Mouse (Mus musculus) liver, postnatal 0 days (tissue): ENCODE measurements at regions not wholly inside any gene's neighbourhood (a gene's known extent, or its start where the extent isn't known, plus 50 kb on each side); places are given as distances from the start of the nearest gene placed in this dataset.

ENCODE experiments used
- ATAC-seq: fragments of 200-750 bp; cut with Nextera tagmentation; 2 replicates; pipeline ENCODE4 v1.8.0; 2017; ENCODE audit warnings: mild to moderate bottlenecking, moderate library complexity
- DNase-seq: peaks from one replicate; pipeline ENCODE4 v3.0.0-alpha.2; 2016
- H3K27ac ChIP-seq: fragments of 300-500 bp; sonication (generic); 2 replicates; pipeline ENCODE4 v1.5.1; 2014; ENCODE audit warnings: antibody characterized with exemption, moderate library complexity, mild to moderate bottlenecking, low read depth
- H3K27me3 ChIP-seq: fragments of 300-500 bp; sonication (generic); 2 replicates; pipeline ENCODE4 v1.6.1; 2014; ENCODE audit warnings: low read length, control low read depth, mixed read lengths; ENCODE audit not compliant: insufficient read depth
- H3K36me3 ChIP-seq: fragments of 300-500 bp; sonication (generic); replicated peaks from 2 replicates; pipeline ENCODE4 v1.6.1; 2014; ENCODE audit warnings: mild to moderate bottlenecking, control low read depth, low read length, moderate library complexity, mixed read lengths; ENCODE audit not compliant: insufficient read depth
- H3K4me1 ChIP-seq: fragments of 300-500 bp; sonication (generic); 2 replicates; pipeline ENCODE4 v1.6.1; 2014; ENCODE audit warnings: antibody characterized with exemption, mild to moderate bottlenecking, control low read depth; ENCODE audit not compliant: insufficient read depth
- H3K4me2 ChIP-seq: fragments of 300-500 bp; sonication (generic); 2 replicates; pipeline ENCODE4 v1.6.1; 2014; ENCODE audit warnings: low read depth, mild to moderate bottlenecking, low read length, moderate library complexity, mixed read lengths
- H3K4me3 ChIP-seq: fragments of 300-500 bp; sonication (generic); 2 replicates; pipeline ENCODE4 v1.5.1; 2014; ENCODE audit warnings: low read depth, low read length
- H3K9ac ChIP-seq: fragments of 300-500 bp; sonication (generic); replicated peaks from 2 replicates; pipeline ENCODE4 v1.6.1; 2014; ENCODE audit warnings: mild to moderate bottlenecking, moderate library complexity
- H3K9me3 ChIP-seq: fragments of 300-500 bp; sonication (generic); 2 replicates; pipeline ENCODE4 v1.6.1; 2016; ENCODE audit warnings: mild to moderate bottlenecking, control low read depth, low read length, mixed read lengths
- CTCF ChIP-seq: sonication (generic); IDR thresholded peaks from 2 replicates; pipeline ENCODE4 v1.5.1; 2016; ENCODE audit warnings: antibody characterized with exemption, low read depth
- EP300 ChIP-seq: IDR thresholded peaks from 2 replicates; pipeline ENCODE4 v1.6.1; 2016; ENCODE audit warnings: antibody characterized with exemption, low read depth, mild to moderate bottlenecking
- WGBS: fragments of 180-500 bp; shearing (Covaris S2); extraction: QIAGEN DNeasy Blood & Tissue Kit; methylation state at CpG from one replicate; pipeline ENCODE4 v1.1.7; 2014; ENCODE audit not compliant: insufficient replicate concordance; 5-methylcytosine and 5-hydroxymethylcytosine counted together

DNA sequence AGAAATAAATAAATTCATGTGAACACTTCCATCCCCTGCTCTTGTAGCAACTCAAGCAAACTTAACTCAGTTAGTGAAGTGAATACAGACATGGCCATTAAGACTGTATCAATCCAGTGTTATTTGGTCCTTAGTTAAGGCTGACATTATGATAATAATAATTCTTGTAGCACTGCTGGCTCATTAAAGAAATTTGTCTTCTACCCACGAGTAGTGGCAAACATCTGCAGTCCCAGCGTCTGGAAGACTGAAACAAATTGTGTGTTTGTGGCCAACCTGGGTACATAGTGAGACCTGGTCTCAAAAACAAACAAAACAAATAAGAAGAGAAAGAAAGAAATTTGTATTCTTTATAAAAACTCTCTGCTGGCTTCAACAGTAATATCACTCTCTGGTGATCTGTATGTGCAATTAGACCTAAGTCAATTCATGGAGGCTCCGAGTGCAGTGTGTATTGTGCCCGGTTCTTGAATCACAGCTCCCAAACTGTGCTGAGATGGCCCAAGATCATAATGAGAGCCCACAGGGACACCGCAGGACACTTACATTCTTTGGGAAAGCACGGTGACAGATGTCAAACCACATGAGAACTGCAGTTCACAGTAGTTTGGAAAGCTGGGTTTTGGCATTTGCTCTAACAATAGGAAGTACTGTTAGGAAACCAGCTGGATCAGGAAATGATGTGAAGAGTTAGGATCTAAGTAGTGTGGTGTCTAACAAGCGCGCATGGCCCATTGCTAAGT is 376.9 kb upstream of the Kif2a start:
- Histone ChIP-seq H3K9me3 (no peaks in the 10 kb centered on the region), H3K9ac (no peak overlapping the region), H3K4me2 (no peak overlapping the region), H3K27me3 (no peaks in the 10 kb centered on the region), H3K27ac (no peak overlapping the region), H3K36me3 (no peaks in the 10 kb centered on the region), H3K4me3 (no peak overlapping the region), H3K4me1 (no peaks in the 10 kb centered on the region)
- DNase-seq (no peak), ATAC-seq (no peak)
- 73% methylated on average over 8 of the region's 8 CpGs for WGBS
- TF ChIP-seq EP300, result no peak
- TF ChIP-seq CTCF, result no peak

DNA sequence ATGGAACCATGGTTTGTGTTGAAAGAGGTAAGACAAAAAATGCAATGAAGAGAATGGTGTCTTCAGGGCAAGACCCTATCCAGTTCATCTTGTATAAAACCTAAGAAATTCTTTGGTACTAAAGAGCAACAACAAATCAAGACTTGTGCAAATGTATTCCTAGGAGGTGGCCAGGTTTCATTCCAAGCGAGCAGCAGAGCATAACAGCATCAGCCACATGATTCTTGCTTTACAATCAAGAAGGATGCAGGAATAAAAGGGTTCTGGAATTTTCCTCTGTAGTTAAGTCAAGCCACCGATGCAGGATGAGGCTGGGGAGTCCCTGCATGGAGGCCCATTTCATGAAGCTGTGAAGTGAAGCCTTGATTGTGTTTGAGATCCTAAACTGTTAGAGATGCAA is 374.1 kb upstream of the Kif2a start:
- H3K36me3 ChIP-seq, result no peaks in the 10 kb centered on the region
- H3K4me1 ChIP-seq, result no peaks in the 10 kb centered on the region
- H3K9ac ChIP-seq, result no peak overlapping the region
- DNase-seq (no peak), ATAC-seq (no peak)
- TF ChIP-seq EP300 (no peak), CTCF (no peak)
- WGBS, result 80% methylated on average over 2 of the region's 2 CpGs
- H3K27me3 ChIP-seq, result no peaks in the 10 kb centered on the region
- H3K9me3 ChIP-seq, result no peaks in the 10 kb centered on the region
- H3K4me3 ChIP-seq, result no peak overlapping the region
- H3K4me2 ChIP-seq, result no peak overlapping the region
- no peak overlapping the region for H3K27ac ChIP-seq

DNA sequence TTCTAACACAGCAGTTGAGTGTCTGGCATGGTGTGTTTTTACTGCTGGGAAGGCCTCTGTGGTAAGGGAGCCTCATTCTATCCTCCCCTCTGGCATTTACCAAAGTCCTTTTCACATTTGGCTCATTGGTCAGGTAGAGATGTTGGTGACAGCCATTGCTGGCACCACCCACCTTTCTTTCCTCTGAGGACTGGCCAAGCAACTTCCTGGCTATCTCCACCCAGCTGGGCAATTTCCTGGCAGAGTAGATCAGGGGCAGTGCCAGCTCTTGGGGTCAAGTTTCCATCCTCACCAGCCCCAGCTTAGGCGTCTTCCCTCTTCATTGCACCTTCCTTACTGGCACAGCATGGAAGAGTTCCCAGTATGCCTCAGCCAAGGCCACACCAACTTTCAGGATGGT is 372.5 kb upstream of the Kif2a start:
- 86% methylated on average over 1 of the region's 1 CpGs for WGBS
- no peaks in the 10 kb centered on the region for H3K9me3 ChIP-seq
- no peak for DNase-seq
- no peak for TF ChIP-seq CTCF
- no peak for TF ChIP-seq EP300
- H3K4me3 ChIP-seq, result no peak overlapping the region
- no peaks in the 10 kb centered on the region for H3K36me3 ChIP-seq
- no peak overlapping the region for H3K4me2 ChIP-seq
- H3K27me3 ChIP-seq, result no peaks in the 10 kb centered on the region
- no peak for ATAC-seq
- no peak overlapping the region for H3K9ac ChIP-seq
- H3K4me1 ChIP-seq, result no peaks in the 10 kb centered on the region
- no peak overlapping the region for H3K27ac ChIP-seq

DNA sequence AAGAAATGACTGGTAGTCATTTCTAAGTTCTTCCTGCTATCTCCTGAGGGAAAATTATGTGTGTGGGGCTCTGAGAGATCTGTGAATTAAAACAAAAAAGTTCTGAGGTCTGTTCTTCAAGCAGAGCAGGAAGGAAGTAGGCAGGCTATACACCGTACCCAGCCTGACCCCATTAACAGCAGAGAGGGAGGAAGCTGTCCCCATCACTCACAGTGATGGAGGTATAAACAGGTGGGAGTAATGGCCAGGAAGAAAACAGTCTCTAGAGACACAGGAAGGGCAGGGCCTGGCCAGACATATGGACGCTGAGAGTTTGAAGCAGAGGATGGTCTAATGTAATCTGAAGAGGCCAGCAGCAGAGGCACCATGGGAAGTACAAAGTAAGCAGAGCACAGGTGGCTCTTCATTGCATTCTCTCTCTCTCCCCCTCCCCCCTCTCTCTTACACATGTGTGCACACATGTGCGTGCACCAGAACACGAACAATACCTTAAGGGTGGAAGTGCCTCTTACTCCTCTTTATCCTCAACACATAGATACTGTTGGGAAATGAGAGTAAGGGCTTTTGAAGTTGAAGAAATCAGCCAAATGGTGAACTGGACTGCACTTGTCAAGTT is 367.7 kb upstream of the Kif2a start:
- H3K9ac ChIP-seq, result no peak overlapping the region
- no peak for DNase-seq
- no peak overlapping the region for H3K27ac ChIP-seq
- no peaks in the 10 kb centered on the region for H3K9me3 ChIP-seq
- H3K27me3 ChIP-seq, result no peaks in the 10 kb centered on the region
- no peaks in the 10 kb centered on the region for H3K36me3 ChIP-seq
- ATAC-seq, result no peak
- no peak overlapping the region for H3K4me2 ChIP-seq
- H3K4me3 ChIP-seq, result no peak overlapping the region
- TF ChIP-seq EP300 (no peak), CTCF (no peak)
- no peaks in the 10 kb centered on the region for H3K4me1 ChIP-seq
- WGBS, result 48% methylated on average over 4 of the region's 4 CpGs

DNA sequence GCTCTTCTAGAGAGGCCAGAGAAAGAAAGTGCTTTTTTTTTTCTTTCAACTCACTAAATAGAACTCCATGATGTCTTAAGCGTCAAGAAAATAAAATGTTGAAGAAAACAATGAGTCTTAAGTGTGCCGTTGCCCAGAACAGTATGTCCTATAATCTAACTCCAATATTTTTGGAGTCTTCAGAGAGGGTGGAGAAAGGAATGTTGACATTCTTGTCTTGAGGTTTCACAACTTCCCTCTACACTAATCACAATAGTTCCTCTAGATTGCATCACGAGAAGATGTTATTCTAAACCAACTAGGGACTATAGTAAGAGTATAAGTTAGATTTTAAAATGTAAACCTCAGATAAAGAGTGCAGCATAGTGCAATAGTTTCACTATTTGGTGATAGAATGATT is 367.1 kb upstream of the Kif2a start:
- WGBS, result 42% methylated on average over 3 of the region's 3 CpGs
- no peak overlapping the region for H3K4me2 ChIP-seq
- ATAC-seq (no peak), DNase-seq (no peak)
- no peaks in the 10 kb centered on the region for H3K36me3 ChIP-seq
- H3K27me3 ChIP-seq, result no peaks in the 10 kb centered on the region
- H3K9me3 ChIP-seq, result no peaks in the 10 kb centered on the region
- TF ChIP-seq EP300, result no peak
- TF ChIP-seq CTCF, result no peak
- no peaks in the 10 kb centered on the region for H3K4me1 ChIP-seq
- H3K27ac ChIP-seq, result no peak overlapping the region
- no peak overlapping the region for H3K4me3 ChIP-seq
- H3K9ac ChIP-seq, result no peak overlapping the region

DNA sequence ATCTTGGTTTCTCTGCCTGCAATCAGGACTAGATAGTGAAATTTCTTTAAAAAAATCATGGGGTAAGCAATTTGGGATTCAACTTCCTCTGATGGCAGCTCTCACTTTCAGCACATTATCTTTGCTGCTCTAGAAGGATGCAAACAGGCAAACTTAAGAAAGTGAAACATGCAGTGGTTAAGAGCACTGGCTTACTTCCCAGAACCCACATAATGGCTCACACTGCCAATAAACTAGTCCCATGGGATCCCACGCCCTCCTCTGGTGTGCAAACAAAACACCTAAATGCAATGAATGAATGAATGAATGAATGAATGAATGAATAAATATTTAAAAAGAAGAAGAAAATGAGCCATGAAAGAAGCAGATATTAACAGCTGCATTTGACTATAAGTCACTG is 356.1 kb upstream of the Kif2a start:
- no peaks in the 10 kb centered on the region for H3K36me3 ChIP-seq
- H3K9ac ChIP-seq, result no peak overlapping the region
- WGBS, result 52% methylated on average over 1 of the region's 1 CpGs
- H3K27ac ChIP-seq, result no peak overlapping the region
- H3K4me1 ChIP-seq, result no peaks in the 10 kb centered on the region
- no peak overlapping the region for H3K4me2 ChIP-seq
- no peak for DNase-seq
- no peak for TF ChIP-seq CTCF
- TF ChIP-seq EP300, result no peak
- no peaks in the 10 kb centered on the region for H3K9me3 ChIP-seq
- no peak overlapping the region for H3K4me3 ChIP-seq
- no peaks in the 10 kb centered on the region for H3K27me3 ChIP-seq
- no peak for ATAC-seq
